Mouse (Mus musculus) heart, embryonic 11.5 days (tissue): Measurements from ENCODE around the gene Ros1. TPM values are rescaled to one million over a fixed set of nuclear protein-coding genes. Genes with fewer than 3 reads are reported as not detected.

Experiments used
- ATAC-seq: fragments of 200-750 bp; cut with Nextera tagmentation; replicated peaks from 2 replicates; pipeline ENCODE4 v1.8.0; 2017; ENCODE audit warnings: moderate library complexity; ENCODE audit not compliant: insufficient number of reproducible peaks, low FRiP score, low TSS enrichment
- H3K27ac ChIP-seq: fragments of 300-500 bp; sonication (generic); 2 replicates; pipeline ENCODE4 v1.5.1; 2014; ENCODE audit warnings: mild to moderate bottlenecking, low read depth, low read length
- H3K27me3 ChIP-seq: fragments of 300-500 bp; sonication (generic); 2 replicates; pipeline ENCODE4 v1.6.1; 2014; ENCODE audit warnings: mild to moderate bottlenecking, low read length, mixed read lengths; ENCODE audit not compliant: control insufficient read depth, insufficient read depth
- H3K36me3 ChIP-seq: fragments of 300-500 bp; sonication (generic); 2 replicates; pipeline ENCODE4 v1.6.1; 2014; ENCODE audit warnings: mild to moderate bottlenecking, low read length, moderate library complexity, mixed read lengths; ENCODE audit not compliant: control insufficient read depth, insufficient read depth
- H3K4me1 ChIP-seq: fragments of 300-500 bp; sonication (generic); 2 replicates; pipeline ENCODE4 v1.6.1; 2014; ENCODE audit warnings: low read length; ENCODE audit not compliant: control insufficient read depth, insufficient read depth
- H3K4me2 ChIP-seq: fragments of 300-500 bp; sonication (generic); 2 replicates; pipeline ENCODE4 v1.6.1; 2014; ENCODE audit warnings: mild to moderate bottlenecking, moderate library complexity
- H3K4me3 ChIP-seq: fragments of 300-500 bp; sonication (generic); 2 replicates; pipeline ENCODE4 v1.5.1; 2014; ENCODE audit warnings: low read depth, low read length
- H3K9ac ChIP-seq: fragments of 300-500 bp; sonication (generic); 2 replicates; pipeline ENCODE4 v1.6.1; 2014; ENCODE audit warnings: mild to moderate bottlenecking, low read depth, low read length, moderate library complexity
- H3K9me3 ChIP-seq: fragments of 300-500 bp; sonication (generic); replicated peaks from 2 replicates; pipeline ENCODE4 v1.6.1; 2016; ENCODE audit warnings: low read length; ENCODE audit not compliant: control insufficient read depth
- WGBS: fragments of 180-500 bp; shearing (Covaris S2); extraction: QIAGEN DNeasy Blood & Tissue Kit; methylation state at CpG from one replicate; pipeline ENCODE4 v1.1.7; 2014; ENCODE audit not compliant: insufficient replicate concordance; 5-methylcytosine and 5-hydroxymethylcytosine counted together
- polyA plus RNA-seq: library from polyadenylated mRNA; unstranded; fragments of >200 nt; fragmentation: Nextera tagmentation; extraction: Ambion mirVana; gene quantifications from 2 replicates; pipeline ENCODE4 v1.2.1, GENCODE M21; 2014

The Ros1 gene
- polyA plus RNA-seq, 1 experiment from 2014 or later, result not detected

DNA sequence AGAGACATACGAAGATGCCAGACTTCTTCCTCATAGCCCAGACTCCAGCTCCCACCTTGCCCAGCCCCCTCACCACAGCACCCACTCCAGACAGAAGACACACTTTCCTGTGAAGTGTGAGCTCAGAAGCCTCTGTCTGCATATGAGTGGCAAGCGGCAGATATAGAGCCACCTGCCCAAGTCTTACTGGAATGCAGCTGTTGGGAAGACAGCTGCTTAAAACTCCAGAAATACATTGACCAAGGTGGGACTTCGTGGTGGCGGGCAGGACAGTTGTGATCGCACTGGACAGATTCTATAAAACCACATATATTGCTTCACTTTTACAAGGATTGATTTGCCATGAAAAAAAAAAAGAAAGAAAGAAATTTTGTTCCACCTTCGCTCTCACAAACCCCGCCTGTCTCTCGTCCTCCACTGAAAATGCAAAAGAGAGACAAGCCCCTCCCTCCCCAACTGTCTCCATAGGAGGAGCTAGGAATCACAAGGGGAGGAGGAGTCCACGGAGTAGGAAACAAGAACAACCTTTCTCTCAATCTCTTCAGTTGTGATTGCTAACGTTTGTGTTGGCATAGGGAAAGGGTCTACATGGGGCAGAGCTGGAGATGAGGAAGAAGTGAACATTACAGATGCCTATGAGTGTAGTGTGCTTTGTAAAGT, 165.5 kb downstream of the Ros1 start:
- 3% methylated on average over 10 of the region's 10 CpGs for WGBS
- Histone ChIP-seq H3K4me3 (no peak overlapping the region), H3K27ac (no peak overlapping the region), H3K9ac (no peak overlapping the region), H3K4me1 (peaks cover 4% of the 10 kb centered on the region; the same call in 1 of the 2 replicates), H3K4me2 (peak overlapping the region; percentile 15; the same call in 1 of the 2 replicates), H3K27me3 (peaks cover 70% of the 10 kb centered on the region), H3K36me3 (no peaks in the 10 kb centered on the region), H3K9me3 (no peaks in the 10 kb centered on the region)
- ATAC-seq, result no peak

DNA sequence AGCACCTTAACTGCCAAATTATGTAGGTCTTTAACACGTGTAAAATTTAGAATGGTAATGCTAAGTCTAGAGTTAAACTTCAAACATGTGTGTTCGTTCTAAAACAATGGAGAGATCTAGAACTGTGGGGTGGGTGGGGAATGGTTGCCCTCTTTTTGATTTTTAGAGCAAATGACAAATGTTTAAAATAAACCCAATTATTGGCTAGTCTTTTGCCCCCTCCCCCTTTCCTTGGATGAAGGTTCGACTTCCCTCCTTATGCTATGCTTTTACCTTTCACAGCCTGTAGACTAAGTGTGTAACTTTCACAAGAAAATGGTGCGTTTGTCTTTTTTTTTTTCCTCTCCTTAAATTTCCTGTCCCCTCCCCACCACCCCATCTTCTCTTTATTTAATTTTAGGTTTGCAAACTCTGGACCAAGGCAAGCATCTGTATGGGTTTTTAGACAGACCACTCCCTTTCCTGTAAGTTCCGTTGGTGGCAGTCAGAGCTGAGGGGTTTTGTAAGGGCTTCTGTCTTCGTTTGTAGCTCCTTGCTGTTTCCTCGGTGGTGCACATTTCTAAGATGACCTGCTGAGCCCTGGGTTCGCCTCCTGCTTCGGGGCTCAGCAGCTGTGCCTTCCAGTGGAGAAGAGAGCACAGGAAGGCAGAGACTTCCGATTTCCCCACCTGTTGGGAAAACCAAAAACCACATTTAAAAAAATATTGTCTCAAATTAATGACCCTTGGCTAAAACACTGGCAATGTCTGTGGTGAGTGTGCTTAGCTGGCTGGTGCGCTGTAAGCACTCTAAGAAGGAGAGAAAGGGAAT, 166.3 kb downstream of the Ros1 start:
- H3K9me3 ChIP-seq, result no peaks in the 10 kb centered on the region

GRCm38 (mm10) chr10:52027161-52028035, 167.6 kb downstream of the Ros1 start:
- no peaks in the 10 kb centered on the region for H3K36me3 ChIP-seq
- WGBS, result 1% methylated on average over 60 of the region's 68 CpGs
- no peak overlapping the region for H3K9ac ChIP-seq
- H3K27ac ChIP-seq, result no peak overlapping the region
- H3K4me2 ChIP-seq, result peak overlapping the region; percentile 79
- peaks cover 4% of the 10 kb centered on the region; the same call in 1 of the 2 replicates for H3K4me1 ChIP-seq
- peak overlapping the region; percentile 41 for H3K4me3 ChIP-seq
- H3K27me3 ChIP-seq, result peaks cover 85% of the 10 kb centered on the region
- H3K9me3 ChIP-seq, result no peaks in the 10 kb centered on the region
- ATAC-seq, result peak; percentile 64; the same call in 1 of the 2 replicates

More for the DNA sequence above, 166.3 kb downstream of the Ros1 start:
- H3K36me3 ChIP-seq, result no peaks in the 10 kb centered on the region
- no peak overlapping the region for H3K9ac ChIP-seq
- WGBS, result 3% methylated on average over 11 of the region's 11 CpGs
- no peak overlapping the region for H3K4me3 ChIP-seq
- no peak overlapping the region for H3K4me2 ChIP-seq
- H3K27me3 ChIP-seq, result peaks cover 74% of the 10 kb centered on the region
- ATAC-seq, result no peak
- no peak overlapping the region for H3K27ac ChIP-seq
- H3K4me1 ChIP-seq, result peaks cover 4% of the 10 kb centered on the region; the same call in 1 of the 2 replicates

GRCm38 (mm10) chr10:52025821-52026220, 169.2 kb downstream of the Ros1 start:
- no peak overlapping the region for H3K9ac ChIP-seq
- H3K9me3 ChIP-seq, result no peaks in the 10 kb centered on the region
- H3K4me1 ChIP-seq, result peaks cover 4% of the 10 kb centered on the region; the same call in 1 of the 2 replicates
- H3K36me3 ChIP-seq, result no peaks in the 10 kb centered on the region
- H3K27me3 ChIP-seq, result peaks cover 88% of the 10 kb centered on the region
- ATAC-seq, result no peak
- no peak overlapping the region for H3K4me2 ChIP-seq
- 12% methylated on average over 7 of the region's 7 CpGs for WGBS
- H3K4me3 ChIP-seq, result no peak overlapping the region
- H3K27ac ChIP-seq, result no peak overlapping the region

DNA sequence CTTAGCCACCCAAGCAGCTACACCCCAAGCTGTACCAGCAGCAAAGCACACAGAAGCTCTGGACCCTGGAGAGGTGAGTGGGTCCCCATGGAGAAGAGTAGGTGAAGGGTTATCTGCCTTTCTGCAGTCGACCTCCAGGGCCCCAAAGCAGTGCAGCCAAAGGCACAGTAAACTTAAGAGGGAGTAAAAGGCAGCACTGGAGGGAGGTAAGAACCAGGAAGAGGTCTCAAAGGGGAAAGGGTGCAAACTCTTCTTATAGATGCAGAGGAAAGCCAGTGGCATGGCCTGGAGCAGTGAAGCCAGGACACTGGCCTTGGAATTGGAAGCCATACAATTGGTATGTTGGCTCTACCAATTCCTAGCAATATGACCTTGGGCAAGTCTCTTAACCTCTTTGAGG, 169.8 kb downstream of the Ros1 start:
- no peak for ATAC-seq
- peaks cover 4% of the 10 kb centered on the region; the same call in 1 of the 2 replicates for H3K4me1 ChIP-seq
- 0% methylated on average over 1 of the region's 1 CpGs for WGBS
- H3K9ac ChIP-seq, result no peak overlapping the region
- H3K4me3 ChIP-seq, result no peak overlapping the region
- no peaks in the 10 kb centered on the region for H3K9me3 ChIP-seq
- no peak overlapping the region for H3K4me2 ChIP-seq
- H3K27ac ChIP-seq, result no peak overlapping the region
- H3K36me3 ChIP-seq, result no peaks in the 10 kb centered on the region
- H3K27me3 ChIP-seq, result peaks cover 91% of the 10 kb centered on the region

DNA sequence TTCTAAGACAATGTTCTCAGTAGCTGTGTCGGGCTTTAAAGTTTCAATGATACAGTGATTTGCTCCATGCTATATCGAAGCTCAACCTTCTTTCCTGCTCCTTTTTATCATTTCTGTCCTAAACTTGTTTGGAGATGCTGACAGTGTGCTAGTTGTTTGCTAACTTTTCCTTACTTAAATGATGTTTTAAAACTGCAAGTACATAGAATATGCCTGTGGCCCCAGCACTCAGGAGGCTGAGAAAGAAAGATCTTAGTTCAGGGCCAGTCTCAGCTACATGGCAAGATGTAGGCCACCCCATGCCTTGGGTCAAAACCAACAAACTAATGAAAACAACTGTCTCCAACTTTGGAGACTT, 171.0 kb downstream of the Ros1 start:
- H3K36me3 ChIP-seq, result no peaks in the 10 kb centered on the region
- H3K4me1 ChIP-seq, result peaks cover 4% of the 10 kb centered on the region; the same call in 1 of the 2 replicates
- H3K27me3 ChIP-seq, result peaks cover 88% of the 10 kb centered on the region
- no peaks in the 10 kb centered on the region for H3K9me3 ChIP-seq
- H3K9ac ChIP-seq, result no peak overlapping the region
- WGBS, result 18% methylated on average over 2 of the region's 2 CpGs
- H3K4me3 ChIP-seq, result no peak overlapping the region
- H3K27ac ChIP-seq, result no peak overlapping the region
- ATAC-seq, result no peak
- no peak overlapping the region for H3K4me2 ChIP-seq

DNA sequence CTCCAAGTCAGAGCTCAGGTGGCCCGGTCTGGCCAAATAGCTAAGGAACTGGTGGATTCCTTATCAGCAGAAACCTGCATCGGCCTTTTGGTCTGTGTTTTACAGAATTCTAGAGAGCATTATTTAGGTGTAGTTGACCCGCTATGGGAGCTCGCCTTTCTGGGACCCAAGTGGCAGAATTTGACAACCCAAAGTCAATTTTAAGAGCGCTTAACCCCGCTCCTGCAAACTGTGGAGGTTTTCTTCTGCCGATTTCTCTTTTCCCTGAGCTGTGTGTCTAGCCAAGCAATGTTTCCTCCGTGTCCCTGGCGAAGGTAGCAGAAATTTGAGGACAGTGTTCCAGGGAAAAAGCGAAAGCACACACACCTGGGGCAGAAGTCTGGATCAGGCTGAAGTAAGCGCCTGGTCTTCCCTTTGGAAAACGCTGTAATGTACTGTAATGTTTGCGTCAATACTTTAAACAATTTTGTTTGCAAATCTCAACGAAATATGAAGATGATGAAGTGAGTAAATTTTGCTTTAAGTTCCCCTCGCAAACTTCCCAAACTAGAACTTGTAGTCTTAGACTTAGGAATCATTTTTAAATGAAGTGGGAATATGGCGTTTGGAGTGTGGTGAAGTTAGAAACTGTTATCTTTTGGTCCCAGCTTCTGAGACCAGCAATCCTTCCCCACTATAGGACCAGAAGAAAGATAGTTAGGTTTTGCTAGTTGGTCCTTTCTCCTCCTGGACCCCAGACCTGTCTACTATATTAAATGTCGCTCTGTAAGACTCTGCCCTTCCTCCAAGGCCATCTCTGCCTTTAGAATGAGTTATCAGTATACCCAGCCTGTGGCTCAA, 171.6 kb downstream of the Ros1 start:
- H3K4me1 ChIP-seq, result peaks cover 4% of the 10 kb centered on the region; the same call in 1 of the 2 replicates
- no peak overlapping the region for H3K9ac ChIP-seq
- 4% methylated on average over 17 of the region's 17 CpGs for WGBS
- H3K4me3 ChIP-seq, result peak overlapping the region; percentile 53
- ATAC-seq, result no peak
- no peaks in the 10 kb centered on the region for H3K36me3 ChIP-seq
- peaks cover 82% of the 10 kb centered on the region for H3K27me3 ChIP-seq
- no peak overlapping the region for H3K27ac ChIP-seq
- no peaks in the 10 kb centered on the region for H3K9me3 ChIP-seq
- H3K4me2 ChIP-seq, result peak overlapping the region; percentile 90
